Mouse (Mus musculus): ENCODE measurements around the gene Prickle4. TPM values are rescaled to one million over a fixed set of nuclear protein-coding genes. Genes with fewer than 3 reads are reported as not detected.

Gene Prickle4
- polyA plus RNA-seq, 1 experiment from 2014 or later, result 1.8 TPM

DNA sequence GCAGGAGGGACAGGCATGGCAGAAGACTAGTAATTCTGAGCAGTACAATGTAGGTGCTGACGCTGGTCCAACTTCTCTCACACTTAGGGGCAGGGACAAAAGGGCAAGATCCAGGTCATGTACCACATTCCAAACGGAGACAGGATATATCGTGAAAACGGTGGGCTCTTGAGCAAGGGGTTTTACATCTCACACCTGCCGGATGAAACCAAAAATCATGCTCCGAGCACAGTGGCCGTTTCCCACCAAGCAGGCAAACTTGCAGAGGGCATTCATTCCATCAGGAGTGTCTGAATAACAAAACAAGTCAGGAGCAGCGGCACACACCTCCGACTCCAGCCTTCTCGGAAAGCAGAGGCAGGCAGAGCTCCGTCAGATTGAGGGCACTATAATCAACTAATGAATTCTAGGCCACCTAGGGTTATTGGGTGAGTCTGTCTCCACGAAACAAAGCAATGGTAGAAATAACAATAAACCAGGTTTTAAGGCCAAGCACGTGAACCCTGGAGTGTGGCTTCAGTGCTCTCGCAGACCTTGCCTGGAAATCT lies 41.1 kb upstream of the Prickle4 start:
- Histone ChIP-seq H3K4me3 (ENCODE audit: low read length) (no peak overlapping the region), H3K4me1 (ENCODE audit: control insufficient read depth, insufficient read depth, low read length) (peaks cover 15% of the 10 kb centered on the region), H3K36me3 (ENCODE audit: control insufficient read depth, insufficient read depth, low read length) (no peaks in the 10 kb centered on the region), H3K4me2 (ENCODE audit: low read depth, low read length) (no peak overlapping the region), H3K27ac (ENCODE audit: low read length) (no peak overlapping the region), H3K9me3 (ENCODE audit: control insufficient read depth, low read length) (no peaks in the 10 kb centered on the region), H3K27me3 (replicated peaks; ENCODE audit: control insufficient read depth, insufficient read depth, low read length) (no peaks in the 10 kb centered on the region), H3K9ac (ENCODE audit: low read depth, low read length) (no peak overlapping the region)
- no peak for ATAC-seq
- 76% methylated on average over 14 of the region's 14 CpGs for WGBS

DNA sequence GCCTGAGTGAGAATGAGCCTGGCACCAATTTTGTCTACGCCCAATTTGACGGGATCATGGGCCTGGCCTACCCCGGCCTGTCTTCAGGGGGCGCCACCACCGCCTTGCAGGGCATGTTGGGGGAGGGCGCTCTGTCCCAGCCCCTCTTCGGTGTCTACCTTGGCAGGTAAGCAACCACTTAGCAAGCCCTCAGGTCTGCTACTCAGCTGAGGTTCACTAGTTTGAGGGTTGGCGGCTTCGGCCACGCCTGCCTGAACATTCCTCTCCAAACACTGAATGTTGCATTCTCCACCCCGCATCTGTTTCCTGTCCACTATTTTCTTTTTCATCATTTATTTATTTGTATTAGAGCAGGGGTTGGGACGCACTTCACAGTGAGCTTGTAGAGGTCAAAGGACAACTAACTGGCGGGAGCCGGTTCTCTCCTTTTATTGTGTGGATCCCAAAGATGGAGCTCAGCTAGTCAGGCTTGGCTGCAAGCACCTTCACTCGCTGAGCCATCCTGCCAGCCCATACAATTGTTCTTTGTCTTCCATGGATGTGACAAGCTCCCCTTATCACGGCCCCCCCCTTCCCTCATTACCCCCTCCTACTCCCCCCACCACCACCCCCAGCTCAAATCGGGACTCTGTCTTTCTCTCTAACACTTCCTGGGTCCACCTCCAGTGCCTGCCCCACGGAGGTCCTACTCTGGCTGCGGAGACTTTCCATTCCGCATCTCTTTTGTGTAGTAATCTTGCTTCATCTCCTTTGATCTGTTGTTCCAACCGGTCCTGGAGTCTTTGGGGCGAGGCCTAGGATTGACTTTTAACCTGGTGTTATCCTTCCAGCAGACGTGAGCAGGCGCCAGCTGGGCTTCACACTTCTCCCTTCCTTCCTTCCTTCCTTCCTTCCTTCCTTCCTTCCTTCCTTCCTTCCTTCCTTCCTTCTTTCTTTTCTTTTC lies 36.4 kb upstream of the Prickle4 start:
- Histone ChIP-seq H3K4me3 (ENCODE audit: low read length) (no peak overlapping the region), H3K27me3 (replicated peaks; ENCODE audit: control insufficient read depth, insufficient read depth, low read length) (no peaks in the 10 kb centered on the region), H3K27ac (ENCODE audit: low read length) (no peak overlapping the region), H3K36me3 (ENCODE audit: control insufficient read depth, insufficient read depth, low read length) (no peaks in the 10 kb centered on the region), H3K4me2 (ENCODE audit: low read depth, low read length) (no peak overlapping the region), H3K9ac (ENCODE audit: low read depth, low read length) (no peak overlapping the region), H3K4me1 (ENCODE audit: control insufficient read depth, insufficient read depth, low read length) (no peaks in the 10 kb centered on the region), H3K9me3 (ENCODE audit: control insufficient read depth, low read length) (no peaks in the 10 kb centered on the region)
- peak; percentile 5; the same call in 1 of the 2 replicates for ATAC-seq
- WGBS, result 51% methylated on average over 24 of the region's 24 CpGs

DNA sequence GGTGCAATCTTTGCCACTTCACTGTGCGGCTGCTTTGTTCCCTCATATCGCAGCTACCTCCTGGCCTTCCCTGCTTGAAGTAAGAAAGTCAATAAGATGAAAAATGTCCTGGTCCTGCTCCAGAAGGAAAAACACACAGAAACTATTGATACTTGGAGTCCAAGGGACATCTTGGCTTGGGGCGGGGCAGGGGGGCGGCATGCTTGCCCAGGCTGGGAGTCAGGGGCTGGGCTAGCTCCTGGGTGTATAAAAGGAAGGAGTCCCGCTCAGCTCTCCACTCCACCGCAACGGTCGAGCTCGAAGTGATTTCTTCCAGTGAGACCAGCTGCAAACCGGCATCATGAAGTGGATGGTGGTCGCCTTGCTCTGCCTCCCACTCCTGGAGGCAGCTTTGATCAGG lies 32.0 kb upstream of the Prickle4 start, which contains the start of gene Pgc:
Pgc (plus strand) TSS at position 277 of the 400 bp plus-strand sequence.
- Histone ChIP-seq H3K4me3 (ENCODE audit: low read length) (no peak within 1 kb of the TSS), H3K27ac (ENCODE audit: low read length) (no peak within 1 kb of the TSS), H3K9ac (ENCODE audit: low read depth, low read length) (no peak within 1 kb of the TSS), H3K27me3 (replicated peaks; ENCODE audit: control insufficient read depth, insufficient read depth, low read length) (no peaks in the 10 kb centered on the region), H3K36me3 (ENCODE audit: control insufficient read depth, insufficient read depth, low read length) (no peaks in the 10 kb centered on the region), H3K9me3 (ENCODE audit: control insufficient read depth, low read length) (no peaks in the 10 kb centered on the region), H3K4me2 (ENCODE audit: low read depth, low read length) (no peak within 1 kb of the TSS), H3K4me1 (ENCODE audit: control insufficient read depth, insufficient read depth, low read length) (no peaks in the 10 kb centered on the region)
- no peak for ATAC-seq
- 69% methylated on average over 11 of the region's 11 CpGs for WGBS

DNA sequence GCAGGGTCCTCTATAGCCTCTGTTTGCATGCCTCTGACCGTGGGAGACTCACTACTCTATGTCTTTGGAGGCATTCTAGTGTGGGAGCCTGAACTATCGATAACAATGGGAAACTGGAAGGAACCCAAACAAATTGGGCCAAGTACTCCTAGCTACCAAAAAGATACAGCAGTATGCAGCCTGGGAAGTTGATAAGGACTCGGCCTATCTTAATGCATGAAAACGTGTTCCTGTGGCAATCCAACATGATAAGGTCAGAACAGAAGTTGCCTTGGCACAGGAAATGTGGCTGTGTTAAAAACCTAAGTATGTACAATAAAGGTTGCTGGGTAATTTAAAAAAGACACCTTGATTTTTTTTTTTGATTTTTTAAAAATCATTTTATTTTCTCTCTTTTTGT lies 26.6 kb upstream of the Prickle4 start:
- Histone ChIP-seq H3K9ac (ENCODE audit: low read depth, low read length) (no peak overlapping the region), H3K27ac (ENCODE audit: low read length) (no peak overlapping the region), H3K9me3 (ENCODE audit: control insufficient read depth, low read length) (no peaks in the 10 kb centered on the region), H3K4me1 (ENCODE audit: control insufficient read depth, insufficient read depth, low read length) (no peaks in the 10 kb centered on the region), H3K36me3 (ENCODE audit: control insufficient read depth, insufficient read depth, low read length) (no peaks in the 10 kb centered on the region), H3K27me3 (replicated peaks; ENCODE audit: control insufficient read depth, insufficient read depth, low read length) (no peaks in the 10 kb centered on the region), H3K4me3 (ENCODE audit: low read length) (no peak overlapping the region), H3K4me2 (ENCODE audit: low read depth, low read length) (no peak overlapping the region)
- ATAC-seq, result no peak
- WGBS, result 83% methylated on average over 4 of the region's 4 CpGs

DNA sequence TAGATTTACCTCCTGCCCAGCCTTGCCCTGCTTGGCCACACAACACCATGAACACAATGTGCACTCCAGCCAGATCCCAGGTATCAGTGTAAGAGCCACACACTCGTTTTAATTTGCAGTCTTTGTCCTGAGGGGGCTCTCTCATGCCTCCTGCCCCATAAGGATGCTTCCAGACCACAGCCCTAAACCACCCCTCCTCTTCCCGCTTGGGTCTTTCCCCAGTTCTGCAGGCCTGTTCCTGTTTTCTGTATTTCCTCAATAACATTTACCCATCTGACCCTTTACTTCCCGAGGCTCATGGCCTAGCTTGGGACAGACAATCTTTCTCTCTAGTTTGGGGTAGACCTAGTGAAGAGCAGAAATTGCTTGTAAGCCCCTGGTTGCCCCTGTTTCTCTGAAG lies 20.5 kb upstream of the Prickle4 start:
- Histone ChIP-seq H3K4me2 (ENCODE audit: low read depth, low read length) (no peak overlapping the region), H3K9ac (ENCODE audit: low read depth, low read length) (no peak overlapping the region), H3K4me1 (ENCODE audit: control insufficient read depth, insufficient read depth, low read length) (peaks cover 3% of the 10 kb centered on the region; the same call in 1 of the 2 replicates), H3K4me3 (ENCODE audit: low read length) (no peak overlapping the region), H3K27me3 (replicated peaks; ENCODE audit: control insufficient read depth, insufficient read depth, low read length) (no peaks in the 10 kb centered on the region), H3K27ac (ENCODE audit: low read length) (no peak overlapping the region), H3K9me3 (ENCODE audit: control insufficient read depth, low read length) (no peaks in the 10 kb centered on the region), H3K36me3 (ENCODE audit: control insufficient read depth, insufficient read depth, low read length) (no peaks in the 10 kb centered on the region)
- 56% methylated on average over 3 of the region's 3 CpGs for WGBS
- no peak for ATAC-seq

DNA sequence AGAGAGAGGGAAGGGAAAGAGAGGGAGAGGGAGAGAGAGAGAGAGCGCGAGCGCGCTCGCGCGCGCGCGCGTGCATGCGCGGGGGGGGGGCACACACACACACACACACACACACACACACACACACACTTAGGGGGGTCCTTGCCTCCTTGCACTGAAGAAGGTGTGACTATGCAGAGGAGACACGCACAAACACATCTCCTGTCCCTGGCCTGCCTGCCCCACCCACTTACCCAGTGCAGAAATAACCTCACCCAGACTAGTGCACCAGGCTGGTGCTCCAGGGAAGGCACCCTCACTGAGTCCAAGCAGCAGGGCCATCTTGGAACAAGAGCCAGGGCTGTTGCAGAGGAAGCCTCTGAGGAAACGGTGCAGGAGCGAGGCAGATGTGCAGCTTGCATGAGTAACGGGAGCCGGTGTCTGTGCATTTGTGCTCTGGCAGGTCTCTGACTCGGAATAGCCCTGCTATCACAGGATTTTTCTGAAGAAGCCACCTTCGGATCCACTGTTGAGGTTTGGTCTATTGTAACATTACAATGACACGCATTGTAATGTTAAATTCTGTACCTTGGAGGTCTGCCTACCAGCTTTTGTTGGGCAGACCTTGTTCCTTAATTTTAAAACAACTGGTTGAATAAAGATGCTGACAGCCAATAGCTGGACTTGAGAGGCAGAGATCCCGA lies 18.5 kb upstream of the Prickle4 start:
- H3K9me3 ChIP-seq (ENCODE audit: control insufficient read depth, low read length), result no peaks in the 10 kb centered on the region
- no peak for ATAC-seq
- H3K27ac ChIP-seq (ENCODE audit: low read length), result no peak overlapping the region
- no peak overlapping the region for H3K4me3 ChIP-seq (ENCODE audit: low read length)
- no peaks in the 10 kb centered on the region for H3K36me3 ChIP-seq (ENCODE audit: control insufficient read depth, insufficient read depth, low read length)
- peaks cover 4% of the 10 kb centered on the region for H3K4me1 ChIP-seq (ENCODE audit: control insufficient read depth, insufficient read depth, low read length)
- WGBS, result 50% methylated on average over 15 of the region's 22 CpGs
- H3K4me2 ChIP-seq (ENCODE audit: low read depth, low read length), result no peak overlapping the region
- H3K9ac ChIP-seq (ENCODE audit: low read depth, low read length), result no peak overlapping the region
- no peaks in the 10 kb centered on the region for H3K27me3 ChIP-seq (replicated peaks; ENCODE audit: control insufficient read depth, insufficient read depth, low read length)

DNA sequence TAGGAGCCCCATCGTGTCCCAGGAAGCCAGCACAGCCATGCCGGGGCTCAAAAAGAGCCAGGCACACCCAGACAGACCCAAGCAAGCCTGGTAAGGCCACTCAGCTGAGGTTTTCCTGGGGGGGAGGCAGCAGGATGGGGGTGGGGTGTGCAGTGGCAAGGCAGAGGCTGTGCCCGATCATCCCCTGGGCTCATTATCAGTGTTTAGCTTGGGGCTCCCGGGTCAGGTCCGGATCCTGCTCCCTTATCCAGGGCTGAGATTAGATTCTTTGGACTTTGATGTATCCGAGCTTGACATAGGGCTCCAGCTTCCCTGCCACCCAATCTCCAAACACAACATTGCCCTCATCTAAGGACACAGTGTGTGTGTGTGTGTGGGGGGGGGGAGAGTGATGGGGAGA lies 17.3 kb upstream of the Prickle4 start:
- Histone ChIP-seq H3K36me3 (ENCODE audit: control insufficient read depth, insufficient read depth, low read length) (no peaks in the 10 kb centered on the region), H3K4me3 (ENCODE audit: low read length) (no peak overlapping the region), H3K27me3 (replicated peaks; ENCODE audit: control insufficient read depth, insufficient read depth, low read length) (no peaks in the 10 kb centered on the region), H3K9ac (ENCODE audit: low read depth, low read length) (no peak overlapping the region), H3K9me3 (ENCODE audit: control insufficient read depth, low read length) (no peaks in the 10 kb centered on the region), H3K4me2 (ENCODE audit: low read depth, low read length) (no peak overlapping the region), H3K27ac (ENCODE audit: low read length) (no peak overlapping the region), H3K4me1 (ENCODE audit: control insufficient read depth, insufficient read depth, low read length) (peaks cover 5% of the 10 kb centered on the region)
- WGBS, result 57% methylated on average over 6 of the region's 6 CpGs
- peak; percentile 26; the same call in 1 of the 2 replicates for ATAC-seq

DNA sequence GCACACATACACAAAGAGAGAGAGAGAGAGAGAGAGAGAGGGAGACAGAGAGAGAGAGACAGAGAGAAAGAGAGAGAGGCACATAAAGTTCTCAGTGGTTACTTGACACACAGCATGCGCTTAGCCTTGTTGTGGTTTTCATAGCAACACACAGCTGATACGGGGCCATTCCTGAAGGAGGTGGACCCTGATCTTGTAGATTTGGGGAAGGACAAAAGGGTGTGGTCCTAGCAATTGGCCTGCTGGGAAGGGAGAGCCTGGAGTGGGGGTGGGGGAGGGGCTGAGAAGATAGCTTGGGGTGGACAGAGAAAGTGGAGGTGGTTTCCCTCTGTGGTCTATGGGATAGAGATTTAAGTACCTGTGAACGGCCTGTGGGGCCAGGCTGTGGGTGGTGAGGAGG lies 15.5 kb upstream of the Prickle4 start:
- H3K9me3 ChIP-seq (ENCODE audit: control insufficient read depth, low read length), result no peaks in the 10 kb centered on the region
- no peak overlapping the region for H3K4me2 ChIP-seq (ENCODE audit: low read depth, low read length)
- H3K27ac ChIP-seq (ENCODE audit: low read length), result no peak overlapping the region
- H3K4me3 ChIP-seq (ENCODE audit: low read length), result no peak overlapping the region
- H3K4me1 ChIP-seq (ENCODE audit: control insufficient read depth, insufficient read depth, low read length), result peaks cover 11% of the 10 kb centered on the region
- H3K9ac ChIP-seq (ENCODE audit: low read depth, low read length), result no peak overlapping the region
- 0 out of 2 replicates have a peak, but pooled peaks have one; percentile 21 for ATAC-seq
- 69% methylated on average over 3 of the region's 3 CpGs for whole genome bisulfite sequencing
- no peaks in the 10 kb centered on the region for H3K27me3 ChIP-seq (replicated peaks; ENCODE audit: control insufficient read depth, insufficient read depth, low read length)
- H3K36me3 ChIP-seq (ENCODE audit: control insufficient read depth, insufficient read depth, low read length), result no peaks in the 10 kb centered on the region

DNA sequence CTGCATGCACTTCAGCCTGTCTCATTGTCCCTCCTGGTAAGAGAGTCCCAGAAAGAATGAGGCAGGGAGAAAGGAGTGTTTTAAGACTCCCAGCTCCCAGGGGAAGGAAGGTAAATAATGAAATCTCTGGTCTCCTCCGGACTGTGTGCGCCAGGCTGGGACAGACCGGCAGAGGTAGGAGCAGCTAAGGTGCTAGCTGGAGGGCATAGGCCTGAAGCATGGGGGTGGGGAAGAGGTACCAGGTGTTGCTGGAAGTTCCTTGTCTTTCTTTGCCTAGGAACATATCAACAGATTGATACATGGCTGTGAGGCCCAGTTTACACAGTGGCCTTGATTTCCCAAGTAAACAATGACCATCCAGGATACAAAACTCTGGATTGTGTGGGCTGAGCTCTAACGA lies 14.4 kb upstream of the Prickle4 start:
- no peak overlapping the region for H3K27ac ChIP-seq (ENCODE audit: low read length)
- H3K36me3 ChIP-seq (ENCODE audit: control insufficient read depth, insufficient read depth, low read length), result no peaks in the 10 kb centered on the region
- no peaks in the 10 kb centered on the region for H3K9me3 ChIP-seq (ENCODE audit: control insufficient read depth, low read length)
- no peak overlapping the region for H3K9ac ChIP-seq (ENCODE audit: low read depth, low read length)
- H3K4me3 ChIP-seq (ENCODE audit: low read length), result no peak overlapping the region
- H3K4me2 ChIP-seq (ENCODE audit: low read depth, low read length), result no peak overlapping the region
- H3K27me3 ChIP-seq (replicated peaks; ENCODE audit: control insufficient read depth, insufficient read depth, low read length), result no peaks in the 10 kb centered on the region
- H3K4me1 ChIP-seq (ENCODE audit: control insufficient read depth, insufficient read depth, low read length), result peaks cover 11% of the 10 kb centered on the region
- ATAC-seq, result no peak
- WGBS, result 59% methylated on average over 4 of the region's 4 CpGs

Data from intestine, embryonic 16.5 days (tissue).